Mouse (Mus musculus): ENCODE measurements around the gene Ipo7. TPM values are rescaled to one million over a fixed set of nuclear protein-coding genes. Genes with fewer than 3 reads are reported as not detected.
"Not testable (repeated sequence)": the region's sequence is repeated elsewhere in the genome, so short reads cannot be mapped to it uniquely, and the experiment has no call there.

Ipo7 gene
- polyA plus RNA-seq, 1 experiment from 2014 or later: 48.6 TPM

- H3K4me1 ChIP-seq (ENCODE audit: control insufficient read depth, insufficient read depth, low read length): peaks cover 21% of the 10 kb centered on the region
- peak within 1 kb of the TSS; percentile 51 for H3K4me3 ChIP-seq (ENCODE audit: low read depth, low read length)
- WGBS: 37% methylated on average over 6 of the region's 6 CpGs
- peak within 1 kb of the TSS; percentile 66 for H3K9ac ChIP-seq (ENCODE audit: low read depth, low read length)
- ATAC-seq: peak; percentile 47; the same call in 1 of the 2 replicates
- H3K27ac ChIP-seq (ENCODE audit: low read length): peak within 1 kb of the TSS; percentile 83
- not testable (repeated sequence) for H3K36me3 ChIP-seq (ENCODE audit: control insufficient read depth, insufficient read depth, low read length); H3K27me3 ChIP-seq (ENCODE audit: control insufficient read depth, insufficient read depth, low read depth, low read length); H3K9me3 ChIP-seq (replicated peaks; ENCODE audit: control insufficient read depth, low read length, poor library complexity, severe bottlenecking)
- H3K4me2 ChIP-seq (ENCODE audit: low read length): peak within 1 kb of the TSS; percentile 80
Observed at GRCm38 (mm10) chr7:109986775-109987174, 31.3 kb upstream of the Ipo7 start, which contains the start of gene Tmem41b. Gene Tmem41b (minus strand): TSS chr7:109986929.

- no peak overlapping the region for H3K4me2 ChIP-seq (ENCODE audit: low read length)
- H3K4me3 ChIP-seq (ENCODE audit: low read depth, low read length): no peak overlapping the region
- H3K27ac ChIP-seq (ENCODE audit: low read length): no peak overlapping the region
- no peaks in the 10 kb centered on the region for H3K4me1 ChIP-seq (ENCODE audit: control insufficient read depth, insufficient read depth, low read length)
- WGBS: 96% methylated on average over 1 of the region's 1 CpGs
- ATAC-seq: no peak
- no peaks in the 10 kb centered on the region for H3K27me3 ChIP-seq (ENCODE audit: control insufficient read depth, insufficient read depth, low read depth, low read length)
- no peaks in the 10 kb centered on the region for H3K36me3 ChIP-seq (ENCODE audit: control insufficient read depth, insufficient read depth, low read length)
- no peaks in the 10 kb centered on the region for H3K9me3 ChIP-seq (replicated peaks; ENCODE audit: control insufficient read depth, low read length, poor library complexity, severe bottlenecking)
- no peak overlapping the region for H3K9ac ChIP-seq (ENCODE audit: low read depth, low read length)
Observed at GRCm38 (mm10) chr7:109991286-109991685, 26.8 kb upstream of the Ipo7 start.

- Histone ChIP-seq H3K27ac (ENCODE audit: low read length) (no peak overlapping the region), H3K9ac (ENCODE audit: low read depth, low read length) (no peak overlapping the region), H3K9me3 (replicated peaks; ENCODE audit: control insufficient read depth, low read length, poor library complexity, severe bottlenecking) (no peaks in the 10 kb centered on the region), H3K4me3 (ENCODE audit: low read depth, low read length) (no peak overlapping the region), H3K4me1 (ENCODE audit: control insufficient read depth, insufficient read depth, low read length) (no peaks in the 10 kb centered on the region), H3K27me3 (ENCODE audit: control insufficient read depth, insufficient read depth, low read depth, low read length) (no peaks in the 10 kb centered on the region), H3K36me3 (ENCODE audit: control insufficient read depth, insufficient read depth, low read length) (no peaks in the 10 kb centered on the region), H3K4me2 (ENCODE audit: low read length) (no peak overlapping the region)
- WGBS: 56% methylated on average over 2 of the region's 2 CpGs
- no peak for ATAC-seq
Observed at GRCm38 (mm10) chr7:109993157-109993959, 24.7 kb upstream of the Ipo7 start.

GRCm38 (mm10) chr7:109998388-109998787 lies 19.7 kb upstream of the Ipo7 start:
- no peak for ATAC-seq
- Histone ChIP-seq H3K4me3 (ENCODE audit: low read depth, low read length) (no peak overlapping the region), H3K4me1 (ENCODE audit: control insufficient read depth, insufficient read depth, low read length) (no peaks in the 10 kb centered on the region), H3K9me3 (replicated peaks; ENCODE audit: control insufficient read depth, low read length, poor library complexity, severe bottlenecking) (no peaks in the 10 kb centered on the region), H3K4me2 (ENCODE audit: low read length) (no peak overlapping the region), H3K27ac (ENCODE audit: low read length) (no peak overlapping the region), H3K27me3 (ENCODE audit: control insufficient read depth, insufficient read depth, low read depth, low read length) (no peaks in the 10 kb centered on the region), H3K36me3 (ENCODE audit: control insufficient read depth, insufficient read depth, low read length) (no peaks in the 10 kb centered on the region), H3K9ac (ENCODE audit: low read depth, low read length) (no peak overlapping the region)
- 88% methylated on average over 4 of the region's 4 CpGs for WGBS

- Histone ChIP-seq H3K4me2 (ENCODE audit: low read length) (no peak overlapping the region), H3K27ac (ENCODE audit: low read length) (no peak overlapping the region), H3K4me1 (ENCODE audit: control insufficient read depth, insufficient read depth, low read length) (no peaks in the 10 kb centered on the region), H3K36me3 (ENCODE audit: control insufficient read depth, insufficient read depth, low read length) (no peaks in the 10 kb centered on the region), H3K9me3 (replicated peaks; ENCODE audit: control insufficient read depth, low read length, poor library complexity, severe bottlenecking) (no peaks in the 10 kb centered on the region), H3K9ac (ENCODE audit: low read depth, low read length) (no peak overlapping the region), H3K4me3 (ENCODE audit: low read depth, low read length) (no peak overlapping the region), H3K27me3 (ENCODE audit: control insufficient read depth, insufficient read depth, low read depth, low read length) (no peaks in the 10 kb centered on the region)
- ATAC-seq: no peak
Observed at GRCm38 (mm10) chr7:110002092-110002491, 16.0 kb upstream of the Ipo7 start.

- Histone ChIP-seq H3K4me3 (ENCODE audit: low read depth, low read length) (peak overlapping the region; percentile 25), H3K4me1 (ENCODE audit: control insufficient read depth, insufficient read depth, low read length) (no peaks in the 10 kb centered on the region), H3K9ac (ENCODE audit: low read depth, low read length) (peak overlapping the region; percentile 54; the same call in 1 of the 2 replicates), H3K36me3 (ENCODE audit: control insufficient read depth, insufficient read depth, low read length) (no peaks in the 10 kb centered on the region), H3K27me3 (ENCODE audit: control insufficient read depth, insufficient read depth, low read depth, low read length) (no peaks in the 10 kb centered on the region), H3K9me3 (replicated peaks; ENCODE audit: control insufficient read depth, low read length, poor library complexity, severe bottlenecking) (no peaks in the 10 kb centered on the region), H3K27ac (ENCODE audit: low read length) (no peak overlapping the region), H3K4me2 (ENCODE audit: low read length) (peak overlapping the region; percentile 56)
- WGBS: 19% methylated on average over 20 of the region's 20 CpGs
- ATAC-seq: 0 out of 2 replicates have a peak, but pooled peaks have one; percentile 39
Observed at GRCm38 (mm10) chr7:110002968-110003367, 15.1 kb upstream of the Ipo7 start.

GRCm38 (mm10) chr7:110005976-110006375 lies 12.1 kb upstream of the Ipo7 start:
- Histone ChIP-seq H3K27me3 (ENCODE audit: control insufficient read depth, insufficient read depth, low read depth, low read length) (no peaks in the 10 kb centered on the region), H3K9ac (ENCODE audit: low read depth, low read length) (no peak overlapping the region), H3K9me3 (replicated peaks; ENCODE audit: control insufficient read depth, low read length, poor library complexity, severe bottlenecking) (no peaks in the 10 kb centered on the region), H3K4me3 (ENCODE audit: low read depth, low read length) (no peak overlapping the region), H3K4me1 (ENCODE audit: control insufficient read depth, insufficient read depth, low read length) (no peaks in the 10 kb centered on the region), H3K27ac (ENCODE audit: low read length) (no peak overlapping the region), H3K4me2 (ENCODE audit: low read length) (no peak overlapping the region), H3K36me3 (ENCODE audit: control insufficient read depth, insufficient read depth, low read length) (no peaks in the 10 kb centered on the region)
- no peak for ATAC-seq

- 83% methylated on average over 5 of the region's 5 CpGs for WGBS
- H3K9ac ChIP-seq (ENCODE audit: low read depth, low read length): no peak overlapping the region
- no peak overlapping the region for H3K4me3 ChIP-seq (ENCODE audit: low read depth, low read length)
- no peaks in the 10 kb centered on the region for H3K27me3 ChIP-seq (ENCODE audit: control insufficient read depth, insufficient read depth, low read depth, low read length)
- no peaks in the 10 kb centered on the region for H3K4me1 ChIP-seq (ENCODE audit: control insufficient read depth, insufficient read depth, low read length)
- H3K4me2 ChIP-seq (ENCODE audit: low read length): no peak overlapping the region
- H3K27ac ChIP-seq (ENCODE audit: low read length): no peak overlapping the region
- H3K36me3 ChIP-seq (ENCODE audit: control insufficient read depth, insufficient read depth, low read length): no peaks in the 10 kb centered on the region
- no peaks in the 10 kb centered on the region for H3K9me3 ChIP-seq (replicated peaks; ENCODE audit: control insufficient read depth, low read length, poor library complexity, severe bottlenecking)
- ATAC-seq: no peak
Observed at GRCm38 (mm10) chr7:110006471-110007195, 11.4 kb upstream of the Ipo7 start.

- Histone ChIP-seq H3K27me3 (ENCODE audit: control insufficient read depth, insufficient read depth, low read depth, low read length) (no peaks in the 10 kb centered on the region), H3K4me3 (ENCODE audit: low read depth, low read length) (no peak overlapping the region), H3K9ac (ENCODE audit: low read depth, low read length) (no peak overlapping the region), H3K4me1 (ENCODE audit: control insufficient read depth, insufficient read depth, low read length) (no peaks in the 10 kb centered on the region), H3K36me3 (ENCODE audit: control insufficient read depth, insufficient read depth, low read length) (no peaks in the 10 kb centered on the region), H3K9me3 (replicated peaks; ENCODE audit: control insufficient read depth, low read length, poor library complexity, severe bottlenecking) (no peaks in the 10 kb centered on the region), H3K27ac (ENCODE audit: low read length) (no peak overlapping the region), H3K4me2 (ENCODE audit: low read length) (no peak overlapping the region)
- WGBS: 96% methylated on average over 1 of the region's 1 CpGs
- no peak for ATAC-seq
Observed at GRCm38 (mm10) chr7:110008513-110008912, 9.6 kb upstream of the Ipo7 start.
